Mouse (Mus musculus): ENCODE data around the gene Adam20. TPM values are rescaled to one million over a fixed set of nuclear protein-coding genes. Genes with fewer than 3 reads are reported as not detected.
"Not testable (repeated sequence)": the region's sequence is repeated elsewhere in the genome, so short reads cannot be mapped to it uniquely, and the experiment has no call there.

The Adam20 gene
- not detected in 2 replicates for polyA plus RNA-seq (2012; rRNA removed)

DNA sequence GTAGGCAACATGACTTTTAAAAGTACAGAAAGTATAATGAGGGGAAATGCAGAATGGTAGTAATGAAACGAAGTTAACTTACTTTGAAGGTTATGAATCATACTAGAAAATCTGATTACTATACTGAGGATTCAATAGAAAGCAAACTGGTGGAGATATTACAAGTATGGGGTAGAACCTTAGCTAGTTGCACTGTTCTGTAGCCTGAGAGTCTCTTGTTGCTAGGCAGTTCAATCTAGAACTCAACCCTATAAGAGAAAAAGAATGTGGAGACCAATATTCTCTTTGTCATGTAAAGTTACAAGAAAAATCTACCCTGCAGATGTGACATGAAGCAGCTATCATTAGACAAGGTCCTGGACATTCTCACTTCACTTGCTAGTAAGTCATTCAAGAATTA is at the start of gene Adam20:
Gene Adam20, plus strand, starts transcription at position 301 of the 400 bp plus-strand sequence.
- not testable (repeated sequence) for DNase-seq (ENCODE audit: low spot score)

- not testable (repeated sequence) for DNase-seq (ENCODE audit: low spot score)
Measured at GRCm38 (mm10) chr8:40751908-40752307, 41.2 kb upstream of the Adam20 start, which contains the start of gene Adam25. Gene Adam25 (plus strand): TSS chr8:40752208.

- no peak for DNase-seq (ENCODE audit: low spot score)
Measured at GRCm38 (mm10) chr8:40783320-40783719, 9.8 kb upstream of the Adam20 start.

GRCm38 (mm10) chr8:40803379-40804079 is 10.5 kb downstream of the Adam20 start:
- DNase-seq (ENCODE audit: low spot score) = no peak

Other genes starting within 250 kb of the Adam20 start
- gene Adam24, start 118.2 kb upstream of the Adam20 start, polyA plus RNA-seq (2012; rRNA removed) = not detected in 2 replicates
- gene Adam25, start 41.1 kb upstream of the Adam20 start, polyA plus RNA-seq (2012; rRNA removed) = not detected in 2 replicates
- gene Adam39, start 29.7 kb downstream of the Adam20 start, polyA plus RNA-seq (2012; rRNA removed) = not detected in 2 replicates